Mouse (Mus musculus): ENCODE data around the gene AC131692.1. TPM values are rescaled to one million over a fixed set of nuclear protein-coding genes. Genes with fewer than 3 reads are reported as not detected.

The AC131692.1 gene
- polyA plus RNA-seq, 1 experiment from 2014 or later = not detected

Small RNA genes lying within 50 kb of the gene (microRNA-seq; reads per million reads assigned to microRNA genes)
- 1.1 reads per million for gene Mir6988

Other genes starting within 250 kb of the AC131692.1 start
- 18.5 and 19.2 TPM in 2 replicates for gene Frmd8, start 219.1 kb upstream of the AC131692.1 start, polyA plus RNA-seq (2014; fragmentation: Nextera tagmentation; extraction: Ambion mirVana)
- 1.7 and 2.8 TPM in 2 replicates for gene Slc25a45, start 216.6 kb upstream of the AC131692.1 start, polyA plus RNA-seq (2014; fragmentation: Nextera tagmentation; extraction: Ambion mirVana)
- gene Tigd3, start 200.3 kb upstream of the AC131692.1 start, polyA plus RNA-seq (2014; fragmentation: Nextera tagmentation; extraction: Ambion mirVana) = 1.1 and 1.8 TPM in 2 replicates
- gene Dpf2, start 181.4 kb upstream of the AC131692.1 start, polyA plus RNA-seq (2014; fragmentation: Nextera tagmentation; extraction: Ambion mirVana) = 85.8 and 86.9 TPM in 2 replicates
- gene Cdc42ep2, start 169.6 kb upstream of the AC131692.1 start, polyA plus RNA-seq (2014; fragmentation: Nextera tagmentation; extraction: Ambion mirVana) = 9.1 and 9.7 TPM in 2 replicates
- 42.7 and 45.1 TPM in 2 replicates for gene Pola2, start 130.2 kb upstream of the AC131692.1 start, polyA plus RNA-seq (2014; fragmentation: Nextera tagmentation; extraction: Ambion mirVana)
- gene Slc22a20, start 108.3 kb upstream of the AC131692.1 start, polyA plus RNA-seq (2014; fragmentation: Nextera tagmentation; extraction: Ambion mirVana) = not detected in 2 replicates
- 6.5 and 7.3 TPM in 2 replicates for gene Capn1, start 78.5 kb upstream of the AC131692.1 start, polyA plus RNA-seq (2014; fragmentation: Nextera tagmentation; extraction: Ambion mirVana)
- gene Syvn1, start 47.8 kb upstream of the AC131692.1 start, polyA plus RNA-seq (2014; fragmentation: Nextera tagmentation; extraction: Ambion mirVana) = 14.8 and 16.0 TPM in 2 replicates
- gene Mrpl49, start 36.6 kb upstream of the AC131692.1 start, polyA plus RNA-seq (2014; fragmentation: Nextera tagmentation; extraction: Ambion mirVana) = 64.5 and 69.4 TPM in 2 replicates
- gene Fau, start 36.6 kb upstream of the AC131692.1 start, polyA plus RNA-seq (2014; fragmentation: Nextera tagmentation; extraction: Ambion mirVana) = 562 and 618 TPM in 2 replicates
- 25.5 and 25.6 TPM in 2 replicates for gene Znhit2, start 33.2 kb upstream of the AC131692.1 start, polyA plus RNA-seq (2014; fragmentation: Nextera tagmentation; extraction: Ambion mirVana)
- gene Tm7sf2, start 26.0 kb upstream of the AC131692.1 start, polyA plus RNA-seq (2014; fragmentation: Nextera tagmentation; extraction: Ambion mirVana) = 6.7 and 7.6 TPM in 2 replicates
- 36.9 and 44.8 TPM in 2 replicates for gene Vps51, start 17.2 kb upstream of the AC131692.1 start, polyA plus RNA-seq (2014; fragmentation: Nextera tagmentation; extraction: Ambion mirVana)
- gene Tmem262, start 14.4 kb upstream of the AC131692.1 start, polyA plus RNA-seq (2014; fragmentation: Nextera tagmentation; extraction: Ambion mirVana) = not detected in 2 replicates
- gene Gm28374, start 12.2 kb upstream of the AC131692.1 start, polyA plus RNA-seq (2014; fragmentation: Nextera tagmentation; extraction: Ambion mirVana) = 0.47 and 0.49 TPM in 2 replicates
- 46.6 and 52.9 TPM in 2 replicates for gene Zfpl1, start 9.5 kb upstream of the AC131692.1 start, polyA plus RNA-seq (2014; fragmentation: Nextera tagmentation; extraction: Ambion mirVana)
- 24.0 and 24.5 TPM in 2 replicates for gene Cdca5, start 9.4 kb upstream of the AC131692.1 start, polyA plus RNA-seq (2014; fragmentation: Nextera tagmentation; extraction: Ambion mirVana)
- 0.12 and 0.20 TPM in 2 replicates for gene Naaladl1, start 11.4 kb downstream of the AC131692.1 start, polyA plus RNA-seq (2014; fragmentation: Nextera tagmentation; extraction: Ambion mirVana)
- gene Sac3d1, start 24.2 kb downstream of the AC131692.1 start, polyA plus RNA-seq (2014; fragmentation: Nextera tagmentation; extraction: Ambion mirVana) = 36.0 and 36.3 TPM in 2 replicates
- gene Snx15, start 33.9 kb downstream of the AC131692.1 start, polyA plus RNA-seq (2014; fragmentation: Nextera tagmentation; extraction: Ambion mirVana) = 21.5 and 23.9 TPM in 2 replicates
- 0.30 TPM in 1 of 2 replicates, not detected in the other for gene Batf2, start 46.6 kb downstream of the AC131692.1 start, polyA plus RNA-seq (2014; fragmentation: Nextera tagmentation; extraction: Ambion mirVana)
- 61.3 and 70.7 TPM in 2 replicates for gene Arl2, start 47.1 kb downstream of the AC131692.1 start, polyA plus RNA-seq (2014; fragmentation: Nextera tagmentation; extraction: Ambion mirVana)
- gene Majin, start 90.0 kb downstream of the AC131692.1 start, polyA plus RNA-seq (2014; fragmentation: Nextera tagmentation; extraction: Ambion mirVana) = not detected in 2 replicates
- 0.36 TPM in 1 of 2 replicates, not detected in the other for gene Gpha2, start 132.0 kb downstream of the AC131692.1 start, polyA plus RNA-seq (2014; fragmentation: Nextera tagmentation; extraction: Ambion mirVana)
- gene Ppp2r5b, start 141.5 kb downstream of the AC131692.1 start, polyA plus RNA-seq (2014; fragmentation: Nextera tagmentation; extraction: Ambion mirVana) = 20.7 and 26.0 TPM in 2 replicates
- gene Atg2a, start 147.2 kb downstream of the AC131692.1 start, polyA plus RNA-seq (2014; fragmentation: Nextera tagmentation; extraction: Ambion mirVana) = 7.1 and 7.8 TPM in 2 replicates
- 51.7 and 60.0 TPM in 2 replicates for gene Ehd1, start 182.3 kb downstream of the AC131692.1 start, polyA plus RNA-seq (2014; fragmentation: Nextera tagmentation; extraction: Ambion mirVana)
- gene Cdc42bpg, start 212.0 kb downstream of the AC131692.1 start, polyA plus RNA-seq (2014; fragmentation: Nextera tagmentation; extraction: Ambion mirVana) = 0.43 and 0.78 TPM in 2 replicates
- 23.3 and 24.1 TPM in 2 replicates for gene Men1, start 240.6 kb downstream of the AC131692.1 start, polyA plus RNA-seq (2014; fragmentation: Nextera tagmentation; extraction: Ambion mirVana)
- 9.0 and 13.0 TPM in 2 replicates for gene Map4k2, start 246.7 kb downstream of the AC131692.1 start, polyA plus RNA-seq (2014; fragmentation: Nextera tagmentation; extraction: Ambion mirVana)

Data from heart, embryonic 14.5 days (tissue).